Mouse (Mus musculus) hindbrain, postnatal 0 days (tissue): ENCODE data around the gene Fancc. TPM values are rescaled to one million over a fixed set of nuclear protein-coding genes. Genes with fewer than 3 reads are reported as not detected.
A peak's percentile ranks its signal among the peaks of the same experiment; 100 is the strongest.

Source experiments
- ATAC-seq: fragments of 200-750 bp; cut with Nextera tagmentation; 2 replicates; pipeline ENCODE4 v1.8.0; 2017; ENCODE audit warnings: mild to moderate bottlenecking, moderate TSS enrichment, moderate library complexity
- DNase-seq: peaks from one replicate; pipeline ENCODE4 v3.0.0-alpha.2; 2015; ENCODE audit warnings: low spot score
- H3K27ac ChIP-seq: fragments of 300-500 bp; sonication (generic); 2 replicates; pipeline ENCODE4 v1.5.1; 2014; ENCODE audit warnings: mild to moderate bottlenecking
- H3K27me3 ChIP-seq: fragments of 300-500 bp; sonication (generic); 2 replicates; pipeline ENCODE4 v1.6.1; 2014; ENCODE audit warnings: low read length, mixed read lengths; ENCODE audit not compliant: insufficient read depth
- H3K36me3 ChIP-seq: fragments of 300-500 bp; sonication (generic); 2 replicates; pipeline ENCODE4 v1.6.1; 2014; ENCODE audit warnings: low read length, mixed read lengths; ENCODE audit not compliant: insufficient read depth
- H3K4me1 ChIP-seq: fragments of 300-500 bp; sonication (generic); 2 replicates; pipeline ENCODE4 v1.6.1; 2014; ENCODE audit warnings: antibody characterized with exemption, low read length, mixed read lengths; ENCODE audit not compliant: insufficient read depth
- H3K4me2 ChIP-seq: fragments of 300-500 bp; sonication (generic); 2 replicates; pipeline ENCODE4 v1.6.1; 2014; ENCODE audit warnings: low read depth, mild to moderate bottlenecking, low read length, moderate library complexity, mixed read lengths
- H3K4me3 ChIP-seq: fragments of 300-500 bp; sonication (generic); 2 replicates; pipeline ENCODE4 v1.5.1; 2014; ENCODE audit warnings: low read length
- H3K9ac ChIP-seq: fragments of 300-500 bp; sonication (generic); replicated peaks from 2 replicates; pipeline ENCODE4 v1.6.1; 2014; ENCODE audit warnings: mild to moderate bottlenecking, low read length, moderate library complexity, mixed read lengths
- H3K9me3 ChIP-seq: fragments of 300-500 bp; sonication (generic); 2 replicates; pipeline ENCODE4 v1.6.1; 2016; ENCODE audit warnings: low read length, mixed read lengths
- CTCF ChIP-seq: IDR thresholded peaks from 2 replicates; pipeline ENCODE4 v1.5.1; 2016; ENCODE audit warnings: antibody characterized with exemption, control low read depth, low read depth
- WGBS: fragments of 180-500 bp; shearing (Covaris S2); extraction: QIAGEN DNeasy Blood & Tissue Kit; methylation state at CpG from one replicate; pipeline ENCODE4 v1.1.7; 2014; 5-methylcytosine and 5-hydroxymethylcytosine counted together
- polyA plus RNA-seq: library from polyadenylated mRNA; unstranded; fragments of >200 nt; fragmentation: Nextera tagmentation; extraction: Ambion mirVana; gene quantifications from 2 replicates; pipeline ENCODE4 v1.2.1, GENCODE M21; 2015
- total RNA-seq: library from RNA; depleted of rRNA; stranded (reverse); fragments of >200 nt; gene quantifications from 2 replicates; pipeline ENCODE4 v1.2.3, GENCODE M21; 2014

Gene Fancc
- total and polyA plus RNA-seq, 2 experiments from 2014 or later, result 11.9 to 17.7 TPM

DNA sequence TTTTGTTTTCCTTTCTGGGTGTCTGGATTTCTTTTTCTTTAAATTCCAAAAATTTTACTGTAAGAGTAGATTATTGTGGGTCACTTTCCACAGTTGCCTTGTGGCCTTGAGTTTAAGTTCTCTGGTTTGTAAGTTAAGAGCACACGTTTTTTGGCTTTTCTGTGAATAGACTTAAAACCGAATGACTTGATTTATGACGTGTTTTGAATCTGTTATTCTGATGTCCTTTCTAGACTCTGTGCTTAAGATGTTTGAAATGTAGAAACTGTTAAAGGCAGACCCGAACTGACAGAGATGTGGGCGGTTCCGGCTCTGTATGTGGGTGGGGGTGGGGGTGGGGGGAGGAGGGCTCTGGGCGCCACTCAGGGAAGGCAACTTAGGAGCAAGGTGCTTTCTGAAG lies 250.0 kb downstream of the Fancc start:
- Histone ChIP-seq H3K36me3 (no peaks in the 10 kb centered on the region; the same call in 1 of the 2 replicates), H3K4me1 (no peaks in the 10 kb centered on the region), H3K4me3 (no peak overlapping the region), H3K9me3 (no peaks in the 10 kb centered on the region), H3K27me3 (no peaks in the 10 kb centered on the region), H3K4me2 (no peak overlapping the region), H3K9ac (no peak overlapping the region), H3K27ac (no peak overlapping the region)
- DNase-seq, result no peak
- no peak for TF ChIP-seq CTCF
- no peak for ATAC-seq
- WGBS, result 72% methylated on average over 7 of the region's 7 CpGs

DNA sequence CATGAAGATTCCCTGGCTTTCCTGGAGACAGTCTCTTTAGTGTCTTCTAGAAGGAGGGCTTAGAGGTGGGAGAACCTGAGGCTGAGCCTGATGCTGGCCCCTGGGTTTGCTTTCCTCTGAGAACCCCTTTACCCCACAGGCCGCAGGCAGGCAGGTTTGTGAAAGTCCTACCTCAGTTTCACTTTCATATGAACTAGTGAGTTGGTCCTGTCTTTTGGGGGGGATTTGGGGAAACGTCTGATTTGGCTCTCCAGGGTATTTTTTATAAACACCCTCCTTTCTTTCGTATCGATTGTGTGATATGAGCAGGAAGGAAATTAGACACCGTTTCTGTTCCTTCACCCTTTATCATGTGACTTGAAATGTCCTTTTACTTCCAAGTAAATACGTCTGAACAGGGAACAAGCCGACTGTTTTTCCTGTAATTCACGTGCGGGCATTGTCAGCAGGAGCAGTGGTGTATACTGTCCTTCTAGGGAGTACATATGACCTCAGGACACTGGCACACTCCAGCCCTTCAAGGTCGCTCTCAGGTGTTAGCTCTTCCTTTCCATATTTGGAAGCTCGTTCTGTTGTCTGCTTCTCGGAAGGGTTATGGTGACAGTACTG lies 250.6 kb downstream of the Fancc start:
- Histone ChIP-seq H3K27me3 (no peaks in the 10 kb centered on the region), H3K27ac (no peak overlapping the region), H3K4me2 (no peak overlapping the region), H3K4me1 (no peaks in the 10 kb centered on the region), H3K9ac (no peak overlapping the region), H3K36me3 (no peaks in the 10 kb centered on the region; the same call in 1 of the 2 replicates), H3K9me3 (no peaks in the 10 kb centered on the region), H3K4me3 (no peak overlapping the region)
- WGBS, result 84% methylated on average over 12 of the region's 12 CpGs
- TF ChIP-seq CTCF, result no peak
- ATAC-seq, result no peak
- DNase-seq, result no peak

DNA sequence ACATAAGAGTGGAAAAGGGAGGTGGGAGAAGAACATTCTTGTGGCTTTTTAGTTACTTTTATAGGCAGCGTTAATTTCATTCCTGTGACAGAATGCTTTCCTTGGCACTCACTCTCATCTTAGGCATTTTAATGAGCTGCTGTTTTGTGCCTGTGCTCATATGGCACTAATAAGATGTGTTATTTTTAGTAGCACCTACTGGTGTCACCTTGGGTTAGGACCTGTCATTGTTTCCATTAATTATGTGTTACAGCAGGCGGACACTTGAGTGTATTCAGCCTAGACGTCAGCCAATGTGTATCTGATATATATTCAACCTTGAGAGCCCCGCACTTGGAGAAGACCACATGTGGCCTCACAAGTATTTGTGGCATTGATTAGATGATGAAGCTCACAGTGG lies 251.3 kb downstream of the Fancc start:
- no peak for TF ChIP-seq CTCF
- no peak overlapping the region for H3K27ac ChIP-seq
- no peaks in the 10 kb centered on the region for H3K4me1 ChIP-seq
- no peak overlapping the region for H3K9ac ChIP-seq
- no peak overlapping the region for H3K4me3 ChIP-seq
- no peaks in the 10 kb centered on the region for H3K9me3 ChIP-seq
- DNase-seq (no peak), ATAC-seq (no peak)
- H3K36me3 ChIP-seq, result no peaks in the 10 kb centered on the region; the same call in 1 of the 2 replicates
- no peaks in the 10 kb centered on the region for H3K27me3 ChIP-seq
- no peak overlapping the region for H3K4me2 ChIP-seq
- 69% methylated on average over 4 of the region's 4 CpGs for WGBS

DNA sequence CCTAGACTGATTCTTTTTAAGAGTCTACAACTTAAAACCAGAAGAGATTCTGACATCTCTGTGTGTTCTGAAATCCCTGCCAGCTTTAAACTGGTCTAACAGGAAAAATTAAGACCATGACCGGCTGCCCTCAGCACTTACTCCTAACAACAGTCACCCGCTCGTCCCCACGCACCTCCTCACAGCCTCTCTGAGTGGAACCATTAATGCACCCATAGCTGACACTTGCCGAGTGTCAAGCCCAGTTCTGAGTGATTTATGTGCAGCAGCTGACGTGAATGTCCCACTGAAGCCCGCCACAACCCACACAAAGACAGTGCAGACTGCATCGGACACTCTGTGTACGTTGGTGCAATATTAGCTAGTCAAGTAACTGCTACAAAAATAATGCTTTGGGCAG lies 251.9 kb downstream of the Fancc start:
- Histone ChIP-seq H3K4me1 (no peaks in the 10 kb centered on the region), H3K9me3 (no peaks in the 10 kb centered on the region), H3K4me3 (no peak overlapping the region), H3K36me3 (no peaks in the 10 kb centered on the region; the same call in 1 of the 2 replicates), H3K9ac (no peak overlapping the region), H3K27me3 (no peaks in the 10 kb centered on the region), H3K4me2 (no peak overlapping the region), H3K27ac (no peak overlapping the region)
- 53% methylated on average over 9 of the region's 9 CpGs for WGBS
- ATAC-seq (no peak), DNase-seq (no peak)
- TF ChIP-seq CTCF, result no peak

DNA sequence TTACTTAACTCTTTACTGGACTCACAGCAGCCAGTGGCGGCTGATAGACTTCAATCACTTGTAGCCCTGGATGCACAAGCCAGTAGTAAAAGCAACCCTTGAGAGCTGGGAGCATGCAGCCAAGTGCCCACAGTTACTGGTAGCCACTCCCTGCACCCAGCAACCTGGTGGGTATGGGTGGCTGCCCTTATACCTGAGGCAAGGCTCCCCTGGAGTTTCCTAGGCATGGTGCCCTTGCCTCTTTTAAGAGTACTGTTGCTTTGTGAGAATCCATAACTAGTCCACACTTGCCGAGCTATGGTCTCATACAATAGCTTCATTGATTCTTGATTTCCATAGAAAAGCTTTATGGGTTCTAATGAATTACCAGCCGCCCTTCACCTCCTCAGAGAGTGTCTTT lies 252.7 kb downstream of the Fancc start:
- Histone ChIP-seq H3K4me3 (no peak overlapping the region), H3K27me3 (no peaks in the 10 kb centered on the region), H3K9me3 (no peaks in the 10 kb centered on the region), H3K36me3 (no peaks in the 10 kb centered on the region; the same call in 1 of the 2 replicates), H3K27ac (no peak overlapping the region), H3K4me1 (no peaks in the 10 kb centered on the region), H3K9ac (no peak overlapping the region), H3K4me2 (no peak overlapping the region)
- ATAC-seq (no peak), DNase-seq (no peak)
- TF ChIP-seq CTCF, result no peak
- 59% methylated on average over 3 of the region's 3 CpGs for WGBS

DNA sequence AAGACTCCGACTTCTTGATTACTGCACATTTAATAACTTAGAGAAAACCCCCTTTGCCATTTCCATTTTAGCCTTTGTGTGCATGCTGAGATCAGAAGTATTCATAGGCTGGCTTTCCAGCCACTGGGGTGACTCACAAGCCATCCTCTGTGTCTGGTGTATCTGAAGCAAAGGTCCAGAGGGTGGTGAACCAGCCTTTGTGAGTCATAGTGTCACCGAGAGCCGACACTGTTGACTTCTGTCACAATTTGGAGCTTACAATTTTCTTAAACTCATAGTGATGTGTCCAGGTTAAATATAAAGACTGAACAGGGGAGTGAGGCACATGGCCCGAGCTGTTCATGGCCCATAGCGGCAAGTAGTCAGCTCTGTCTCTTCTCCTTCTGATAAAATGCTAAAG lies 253.5 kb downstream of the Fancc start:
- TF ChIP-seq CTCF, result no peak
- Histone ChIP-seq H3K9ac (no peak overlapping the region), H3K4me2 (no peak overlapping the region), H3K27ac (no peak overlapping the region), H3K9me3 (no peaks in the 10 kb centered on the region), H3K36me3 (no peaks in the 10 kb centered on the region), H3K4me1 (no peaks in the 10 kb centered on the region), H3K4me3 (no peak overlapping the region), H3K27me3 (no peaks in the 10 kb centered on the region)
- WGBS, result 77% methylated on average over 5 of the region's 5 CpGs
- DNase-seq, result no peak
- no peak for ATAC-seq

DNA sequence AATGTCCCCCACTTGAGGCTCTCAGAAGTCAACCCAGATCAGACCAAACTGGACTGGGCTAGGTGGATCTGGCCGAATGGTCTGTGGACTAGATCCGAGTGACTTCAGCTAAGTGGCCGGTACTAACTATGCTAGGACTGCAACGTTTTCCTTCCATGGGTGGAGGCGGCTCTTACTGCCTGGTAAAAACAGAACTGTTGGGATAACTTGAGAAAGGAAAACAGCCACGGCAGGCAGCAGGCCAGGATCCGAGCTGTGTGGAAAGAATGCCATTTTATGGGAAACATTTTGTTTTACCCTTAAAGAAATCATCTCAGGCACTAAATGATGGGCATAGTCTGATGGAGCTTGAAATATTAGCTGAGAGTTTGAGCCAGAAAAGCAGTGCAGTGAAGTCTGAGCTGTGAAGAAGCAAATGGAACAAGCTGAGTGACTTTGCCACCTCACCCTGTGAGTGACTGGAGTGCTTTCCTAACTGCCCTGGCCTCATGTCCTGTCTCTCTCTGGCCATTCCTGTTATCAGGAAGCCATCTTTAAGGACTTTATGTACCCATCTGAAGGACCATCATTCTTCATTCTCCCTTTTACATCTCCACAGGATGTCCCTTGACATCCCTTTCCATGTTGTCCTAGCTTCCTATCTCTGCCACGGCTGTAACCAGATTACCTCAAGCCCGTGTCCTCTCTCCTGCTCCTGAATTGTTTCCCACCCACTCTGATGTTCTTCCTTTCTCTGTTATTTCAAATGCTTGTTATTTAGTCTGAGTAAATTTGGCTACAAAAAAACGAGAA lies 254.5 kb downstream of the Fancc start:
- H3K4me1 ChIP-seq, result no peaks in the 10 kb centered on the region
- DNase-seq (no peak), ATAC-seq (no peak)
- 79% methylated on average over 10 of the region's 10 CpGs for WGBS
- no peaks in the 10 kb centered on the region for H3K27me3 ChIP-seq
- H3K9ac ChIP-seq, result no peak overlapping the region
- no peaks in the 10 kb centered on the region for H3K9me3 ChIP-seq
- TF ChIP-seq CTCF, result no peak
- no peak overlapping the region for H3K27ac ChIP-seq
- H3K4me2 ChIP-seq, result peak overlapping the region; percentile 36; the same call in 1 of the 2 replicates
- no peak overlapping the region for H3K4me3 ChIP-seq
- H3K36me3 ChIP-seq, result no peaks in the 10 kb centered on the region
